Mouse (Mus musculus): ENCODE measurements at regions not wholly inside any gene's neighbourhood (a gene's known extent, or its start where the extent isn't known, plus 50 kb on each side); places are given as distances from the start of the nearest gene placed in this dataset.

- TF ChIP-seq TAL1 (conservative IDR thresholded peaks at IDR 0.05; ENCODE audit: low read depth, low read length), result no peak
- TF ChIP-seq GATA1 (IDR thresholded peaks at IDR 0.05; ENCODE audit: borderline replicate concordance, low read length), result no peak
- no peak for TF ChIP-seq CTCF (IDR thresholded peaks at IDR 0.05; ENCODE audit: low read depth, low read length)
- TF ChIP-seq GATA2 (IDR thresholded peaks at IDR 0.05; ENCODE audit: borderline replicate concordance, low read depth, low read length), result no peak
- TF ChIP-seq POLR2AphosphoS5 (IDR thresholded peaks at IDR 0.05; ENCODE audit: insufficient replicate concordance, low read depth, low read length), result no peak
- Histone ChIP-seq H3K27me3 (ENCODE audit: insufficient read depth, low read length) (no peaks in the 10 kb centered on the region), H3K9me3 (replicated peaks) (peaks cover 20% of the 10 kb centered on the region), H3K4me3 (ENCODE audit: low read depth, low read length) (no peak overlapping the region), H3K4me1 (ENCODE audit: insufficient read depth, low read depth, low read length) (no peaks in the 10 kb centered on the region), H3K36me3 (replicated peaks) (no peaks in the 10 kb centered on the region)
- DNase-seq (ENCODE audit: low spot score), result no peak
- ATAC-seq (ENCODE audit: extremely low read depth, insufficient number of reproducible peaks, low FRiP score, poor library complexity, severe bottlenecking), result no peak
These were observed 186.4 kb downstream of the Gm19935 start for GRCm38 (mm10) chr8:90630796-90631195.

DNA sequence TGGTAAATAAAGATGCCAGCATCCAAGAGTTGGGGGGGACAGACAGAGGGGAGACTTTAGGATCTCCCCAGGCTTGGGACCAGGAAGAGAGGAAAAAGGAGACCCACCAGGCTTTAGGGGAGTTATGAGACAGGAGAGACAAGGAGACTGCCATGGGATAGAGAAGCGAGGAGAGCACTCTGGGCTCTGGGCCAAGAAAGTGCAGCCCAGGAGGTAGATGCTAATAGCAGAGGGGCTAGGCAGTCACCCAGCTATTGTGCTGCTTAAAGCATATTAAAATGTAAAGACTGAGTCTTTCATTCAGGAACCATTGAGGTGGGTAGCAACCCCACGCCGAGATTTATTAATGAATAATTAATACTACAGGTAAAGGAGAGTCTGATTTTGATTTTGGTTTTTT, 208.8 kb downstream of the Gm19935 start:
- no peak for TF ChIP-seq GATA1 (IDR thresholded peaks at IDR 0.05; ENCODE audit: borderline replicate concordance, low read length)
- no peak for TF ChIP-seq POLR2AphosphoS5 (IDR thresholded peaks at IDR 0.05; ENCODE audit: insufficient replicate concordance, low read depth, low read length)
- no peak for TF ChIP-seq TAL1 (conservative IDR thresholded peaks at IDR 0.05; ENCODE audit: low read depth, low read length)
- TF ChIP-seq GATA2 (IDR thresholded peaks at IDR 0.05; ENCODE audit: borderline replicate concordance, low read depth, low read length), result no peak
- TF ChIP-seq CTCF (IDR thresholded peaks at IDR 0.05; ENCODE audit: low read depth, low read length), result no peak
- Histone ChIP-seq H3K4me3 (ENCODE audit: low read depth, low read length) (no peak overlapping the region), H3K36me3 (replicated peaks) (no peaks in the 10 kb centered on the region), H3K4me1 (ENCODE audit: insufficient read depth, low read depth, low read length) (no peaks in the 10 kb centered on the region), H3K27me3 (ENCODE audit: insufficient read depth, low read length) (no peaks in the 10 kb centered on the region), H3K9me3 (replicated peaks) (peaks cover 59% of the 10 kb centered on the region)
- ATAC-seq (ENCODE audit: extremely low read depth, insufficient number of reproducible peaks, low FRiP score, poor library complexity, severe bottlenecking), result no peak
- no peak for DNase-seq (ENCODE audit: low spot score)

DNA sequence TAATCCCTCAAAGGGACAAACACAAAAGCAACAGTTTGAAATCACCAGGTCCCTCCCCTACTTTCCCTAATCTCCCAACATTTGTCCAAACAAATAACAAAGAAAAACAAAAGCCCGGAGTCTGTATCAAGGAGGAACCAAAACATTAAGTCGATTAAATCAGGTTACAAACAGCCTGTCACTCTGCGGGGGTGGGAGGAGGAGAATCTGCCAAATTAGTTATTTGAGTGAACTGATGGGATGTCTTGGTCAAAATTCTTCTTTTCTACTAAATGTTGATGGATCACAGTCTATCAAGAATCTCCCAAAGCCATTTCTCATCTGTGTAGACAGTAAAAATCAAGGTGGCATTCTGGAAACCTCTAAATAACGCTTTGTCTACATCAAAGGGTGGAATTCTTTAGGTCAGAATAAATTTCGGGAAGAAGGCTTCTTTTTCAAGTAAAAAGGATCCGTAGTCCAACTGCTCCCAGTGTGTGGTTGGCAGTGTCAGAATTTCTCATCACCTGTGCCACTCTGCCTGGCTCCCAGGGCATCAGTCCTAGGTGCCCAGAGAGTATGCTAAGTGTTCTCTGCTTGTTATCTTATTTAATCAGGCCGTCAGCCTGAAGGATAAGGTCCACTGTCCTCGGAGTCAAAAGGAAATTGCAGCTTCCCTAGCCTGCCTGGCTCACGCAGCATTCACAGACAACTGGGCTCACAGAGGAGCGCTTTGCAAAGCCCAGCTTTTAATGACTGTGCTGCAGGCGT, 216.1 kb downstream of the Gm19935 start:
- no peaks in the 10 kb centered on the region for H3K36me3 ChIP-seq (replicated peaks)
- DNase-seq (ENCODE audit: low spot score), result no peak
- no peak for ATAC-seq (ENCODE audit: extremely low read depth, insufficient number of reproducible peaks, low FRiP score, poor library complexity, severe bottlenecking)
- TF ChIP-seq POLR2AphosphoS5 (IDR thresholded peaks at IDR 0.05; ENCODE audit: insufficient replicate concordance, low read depth, low read length) (no peak), GATA1 (IDR thresholded peaks at IDR 0.05; ENCODE audit: borderline replicate concordance, low read length) (no peak), CTCF (IDR thresholded peaks at IDR 0.05; ENCODE audit: low read depth, low read length) (no peak), TAL1 (conservative IDR thresholded peaks at IDR 0.05; ENCODE audit: low read depth, low read length) (no peak), GATA2 (IDR thresholded peaks at IDR 0.05; ENCODE audit: borderline replicate concordance, low read depth, low read length) (no peak)
- peaks cover 51% of the 10 kb centered on the region for H3K9me3 ChIP-seq (replicated peaks)
- H3K27me3 ChIP-seq (ENCODE audit: insufficient read depth, low read length), result no peaks in the 10 kb centered on the region
- H3K4me1 ChIP-seq (ENCODE audit: insufficient read depth, low read depth, low read length), result no peaks in the 10 kb centered on the region
- no peak overlapping the region for H3K4me3 ChIP-seq (ENCODE audit: low read depth, low read length)

GRCm38 (mm10) chr8:90597376-90597775, 219.8 kb downstream of the Gm19935 start:
- ATAC-seq (ENCODE audit: extremely low read depth, insufficient number of reproducible peaks, low FRiP score, poor library complexity, severe bottlenecking) (no peak), DNase-seq (ENCODE audit: low spot score) (no peak)
- H3K4me1 ChIP-seq (ENCODE audit: insufficient read depth, low read depth, low read length), result no peaks in the 10 kb centered on the region
- no peaks in the 10 kb centered on the region for H3K36me3 ChIP-seq (replicated peaks)
- H3K9me3 ChIP-seq (replicated peaks), result peaks cover 33% of the 10 kb centered on the region
- no peak overlapping the region for H3K4me3 ChIP-seq (ENCODE audit: low read depth, low read length)
- no peaks in the 10 kb centered on the region for H3K27me3 ChIP-seq (ENCODE audit: insufficient read depth, low read length)
- TF ChIP-seq POLR2AphosphoS5 (IDR thresholded peaks at IDR 0.05; ENCODE audit: insufficient replicate concordance, low read depth, low read length) (no peak), TAL1 (conservative IDR thresholded peaks at IDR 0.05; ENCODE audit: low read depth, low read length) (no peak), GATA1 (IDR thresholded peaks at IDR 0.05; ENCODE audit: borderline replicate concordance, low read length) (no peak), GATA2 (IDR thresholded peaks at IDR 0.05; ENCODE audit: borderline replicate concordance, low read depth, low read length) (no peak), CTCF (IDR thresholded peaks at IDR 0.05; ENCODE audit: low read depth, low read length) (no peak)

GRCm38 (mm10) chr8:90579426-90579825, 231.3 kb upstream of the Tox3 start:
- no peak for ATAC-seq (ENCODE audit: extremely low read depth, insufficient number of reproducible peaks, low FRiP score, poor library complexity, severe bottlenecking)
- no peak overlapping the region for H3K4me3 ChIP-seq (ENCODE audit: low read depth, low read length)
- peaks cover 11% of the 10 kb centered on the region; the same call in 1 of the 2 replicates for H3K9me3 ChIP-seq (replicated peaks)
- no peak for TF ChIP-seq CTCF (IDR thresholded peaks at IDR 0.05; ENCODE audit: low read depth, low read length)
- no peak for TF ChIP-seq TAL1 (conservative IDR thresholded peaks at IDR 0.05; ENCODE audit: low read depth, low read length)
- TF ChIP-seq GATA2 (IDR thresholded peaks at IDR 0.05; ENCODE audit: borderline replicate concordance, low read depth, low read length), result no peak
- no peak for TF ChIP-seq GATA1 (IDR thresholded peaks at IDR 0.05; ENCODE audit: borderline replicate concordance, low read length)
- TF ChIP-seq POLR2AphosphoS5 (IDR thresholded peaks at IDR 0.05; ENCODE audit: insufficient replicate concordance, low read depth, low read length), result no peak
- no peaks in the 10 kb centered on the region for H3K27me3 ChIP-seq (ENCODE audit: insufficient read depth, low read length)
- H3K36me3 ChIP-seq (replicated peaks), result no peaks in the 10 kb centered on the region
- DNase-seq (ENCODE audit: low spot score), result no peak
- no peaks in the 10 kb centered on the region for H3K4me1 ChIP-seq (ENCODE audit: insufficient read depth, low read depth, low read length)

DNA sequence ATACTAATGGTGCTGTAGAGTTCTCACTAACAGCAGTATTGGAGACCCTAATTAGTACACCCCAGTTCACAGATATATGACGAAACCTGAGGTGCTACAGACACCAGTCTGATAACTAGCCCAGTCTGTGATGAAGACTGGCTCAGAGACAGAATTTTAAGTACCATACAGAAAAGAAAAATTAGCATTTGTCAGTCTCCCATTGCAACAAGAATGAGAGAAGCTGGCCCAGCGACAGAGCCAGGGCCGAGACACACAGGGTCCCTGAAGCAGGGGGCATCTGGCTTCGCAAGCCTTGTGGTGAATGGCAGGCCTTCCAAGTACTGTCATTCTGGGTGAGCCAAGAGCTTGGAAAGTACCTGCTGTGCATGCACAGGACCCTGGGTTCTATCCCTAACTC, 228.8 kb upstream of the Tox3 start:
- ATAC-seq (ENCODE audit: extremely low read depth, insufficient number of reproducible peaks, low FRiP score, poor library complexity, severe bottlenecking), result no peak
- Histone ChIP-seq H3K36me3 (replicated peaks) (no peaks in the 10 kb centered on the region), H3K4me3 (ENCODE audit: low read depth, low read length) (no peak overlapping the region), H3K4me1 (ENCODE audit: insufficient read depth, low read depth, low read length) (no peaks in the 10 kb centered on the region), H3K9me3 (replicated peaks) (peaks cover 11% of the 10 kb centered on the region; the same call in 1 of the 2 replicates), H3K27me3 (ENCODE audit: insufficient read depth, low read length) (no peaks in the 10 kb centered on the region)
- no peak for DNase-seq (ENCODE audit: low spot score)
- TF ChIP-seq TAL1 (conservative IDR thresholded peaks at IDR 0.05; ENCODE audit: low read depth, low read length), result no peak
- TF ChIP-seq GATA1 (IDR thresholded peaks at IDR 0.05; ENCODE audit: borderline replicate concordance, low read length), result no peak
- TF ChIP-seq GATA2 (IDR thresholded peaks at IDR 0.05; ENCODE audit: borderline replicate concordance, low read depth, low read length), result no peak
- TF ChIP-seq CTCF (IDR thresholded peaks at IDR 0.05; ENCODE audit: low read depth, low read length), result no peak
- TF ChIP-seq POLR2AphosphoS5 (IDR thresholded peaks at IDR 0.05; ENCODE audit: insufficient replicate concordance, low read depth, low read length), result no peak
